Mouse (Mus musculus): ENCODE measurements around the gene Zfp84.

GRCm38 (mm10) chr7:29742258-29742657 lies 26.1 kb upstream of the Zfp84 start:
- TF ChIP-seq CTCF (IDR thresholded peaks at IDR 0.05; ENCODE audit: low read depth): no peak
- TF ChIP-seq EP300 (IDR thresholded peaks at IDR 0.05; ENCODE audit: low read depth): no peak

Measured in heart, postnatal 0 days (tissue).